Mouse (Mus musculus): Measurements from ENCODE around the gene Tgfbi. TPM values are rescaled to one million over a fixed set of nuclear protein-coding genes. Genes with fewer than 3 reads are reported as not detected.
A peak's percentile ranks its signal among the peaks of the same experiment; 100 is the strongest.

Gene Tgfbi
- polyA plus RNA-seq, 1 experiment: 42.4 TPM

DNA sequence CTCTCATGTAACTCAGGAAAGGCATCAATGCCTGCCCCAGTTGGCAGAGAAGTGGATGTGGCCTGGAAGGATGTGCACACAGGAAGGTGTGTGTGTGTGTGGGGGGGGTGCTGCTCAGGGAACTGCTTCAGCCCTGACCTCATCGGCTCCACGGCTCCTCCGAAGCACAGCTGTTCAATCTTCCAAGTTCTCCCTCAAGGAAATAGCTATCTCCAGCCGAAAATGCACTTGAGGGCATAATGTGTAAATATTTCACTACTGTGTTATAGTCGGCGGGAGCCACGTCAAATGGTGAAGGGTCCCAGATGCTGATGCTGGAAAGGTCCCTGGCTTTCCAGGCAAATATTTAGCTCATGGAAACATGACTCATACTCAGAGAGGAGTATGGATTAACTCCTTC, 25.6 kb downstream of the Tgfbi start:
- DNase-seq (ENCODE audit: low read depth): no peak

DNA sequence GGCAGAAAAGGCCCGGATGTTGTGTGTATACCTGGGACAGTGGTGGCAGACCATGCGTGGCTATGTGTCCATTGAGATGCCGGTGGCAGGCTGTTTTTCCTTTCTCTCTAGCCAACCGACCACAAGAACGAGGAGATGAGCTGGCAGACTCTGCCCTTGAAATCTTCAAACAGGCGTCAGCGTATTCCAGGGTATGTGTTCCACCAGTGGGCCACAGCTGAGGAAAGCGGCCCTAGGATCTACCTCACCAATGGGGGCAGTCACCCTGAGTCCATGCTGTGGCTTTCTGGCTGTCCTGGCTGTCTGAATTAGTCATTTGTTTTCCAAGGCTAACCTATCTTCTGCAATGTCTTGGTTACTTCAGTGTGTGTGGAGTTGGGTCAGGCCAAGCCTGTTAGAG, 27.7 kb downstream of the Tgfbi start:
- DNase-seq (ENCODE audit: low read depth): no peak

DNA sequence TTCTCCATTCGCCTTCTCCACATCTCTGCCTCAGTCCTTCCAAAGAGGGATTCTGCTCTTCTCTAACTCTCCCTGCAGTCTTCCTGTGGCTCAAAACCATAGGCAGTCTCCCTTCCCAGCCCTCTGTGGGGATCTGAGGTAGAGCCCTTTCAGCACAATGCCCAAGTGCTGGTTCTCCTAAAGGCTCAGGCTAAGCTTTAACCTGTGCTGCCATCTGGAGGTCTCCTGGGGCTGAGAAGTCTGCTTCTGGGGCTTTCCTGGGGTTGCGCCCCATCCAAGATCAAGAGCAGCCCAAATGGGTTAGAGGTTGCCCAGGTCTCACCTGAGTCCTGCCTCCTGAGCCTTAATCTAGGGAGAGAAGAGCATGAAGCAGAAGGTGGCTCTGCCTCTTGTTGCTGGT, 32.4 kb downstream of the Tgfbi start:
- DNase-seq (ENCODE audit: low read depth): no peak

DNA sequence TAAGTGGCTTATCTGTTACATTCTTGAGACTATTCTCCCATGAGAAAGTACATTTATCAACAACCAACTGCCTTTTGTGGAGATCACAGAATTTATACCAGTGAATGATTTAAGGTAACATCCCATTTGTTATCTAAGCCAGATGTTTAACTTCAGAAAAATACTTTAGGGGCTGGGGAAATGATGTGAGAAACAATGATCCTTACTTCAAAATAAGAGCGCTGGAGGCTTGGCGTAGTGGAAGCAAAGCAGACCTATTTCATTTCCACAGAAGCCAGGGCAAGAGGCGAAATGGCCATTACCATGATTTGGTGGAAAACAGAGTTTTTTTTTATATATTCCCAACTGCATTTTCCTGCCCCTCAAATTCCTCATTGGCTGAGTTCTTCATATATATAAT, 34.7 kb downstream of the Tgfbi start:
- DNase-seq (ENCODE audit: low read depth): no peak

DNA sequence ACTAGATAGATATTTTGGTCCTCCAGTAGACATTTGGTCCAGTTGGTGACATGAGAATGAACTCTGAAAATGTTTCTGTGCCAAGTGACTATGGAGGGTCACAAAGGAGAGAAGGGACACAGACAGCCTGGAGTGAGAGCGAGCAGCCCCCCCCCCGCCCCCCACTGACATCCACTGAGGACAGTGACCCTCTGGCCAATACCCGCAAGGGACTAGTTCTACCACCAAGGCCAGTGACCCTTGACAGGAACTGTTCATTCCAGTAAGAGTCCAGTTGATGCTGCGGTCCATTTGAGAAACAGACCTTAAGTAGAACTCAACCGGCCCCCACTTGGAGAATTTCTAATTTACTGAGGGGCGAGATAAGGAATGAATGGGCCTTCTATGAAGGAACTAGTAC, 36.4 kb downstream of the Tgfbi start:
- DNase-seq (ENCODE audit: low read depth): no peak

DNA sequence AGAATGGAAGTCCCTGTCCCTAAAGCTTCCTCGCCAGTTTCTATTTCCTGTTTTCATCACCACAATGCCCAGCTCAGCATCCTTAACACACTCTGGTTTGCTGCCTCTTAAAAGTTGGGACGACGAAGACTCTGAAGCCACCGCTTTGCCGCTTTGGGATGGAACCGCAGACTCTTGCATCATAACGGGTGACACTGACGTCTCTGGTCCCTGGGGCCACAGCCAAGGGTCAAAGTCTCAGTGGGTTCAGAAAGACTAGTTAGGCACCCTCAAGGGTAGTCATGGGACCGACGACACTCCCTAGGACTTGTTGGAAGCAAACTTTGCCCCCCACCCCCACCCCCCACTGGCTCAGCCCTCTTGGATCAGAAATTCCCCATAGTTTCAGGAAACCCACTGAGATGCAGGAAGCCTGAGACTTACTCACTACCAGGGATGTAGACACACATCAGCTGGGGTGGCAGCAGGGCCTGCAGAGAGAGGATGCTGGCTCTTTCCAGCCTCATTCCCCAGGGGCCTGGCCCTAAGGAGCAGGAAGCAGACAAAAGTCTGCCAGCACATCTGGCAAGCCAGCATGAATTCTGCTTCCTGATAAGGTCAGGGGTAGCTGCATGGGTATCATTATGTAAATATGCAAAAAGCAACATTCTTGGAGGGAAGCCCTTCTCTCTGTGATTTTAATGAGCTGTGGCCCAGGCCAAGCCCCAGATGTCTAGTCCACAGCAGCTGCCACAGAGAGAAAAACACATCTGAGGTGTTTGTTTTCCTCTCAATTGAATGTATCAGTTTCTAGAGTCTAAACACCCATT, 38.5 kb downstream of the Tgfbi start:
- no peak for DNase-seq (ENCODE audit: low read depth)

DNA sequence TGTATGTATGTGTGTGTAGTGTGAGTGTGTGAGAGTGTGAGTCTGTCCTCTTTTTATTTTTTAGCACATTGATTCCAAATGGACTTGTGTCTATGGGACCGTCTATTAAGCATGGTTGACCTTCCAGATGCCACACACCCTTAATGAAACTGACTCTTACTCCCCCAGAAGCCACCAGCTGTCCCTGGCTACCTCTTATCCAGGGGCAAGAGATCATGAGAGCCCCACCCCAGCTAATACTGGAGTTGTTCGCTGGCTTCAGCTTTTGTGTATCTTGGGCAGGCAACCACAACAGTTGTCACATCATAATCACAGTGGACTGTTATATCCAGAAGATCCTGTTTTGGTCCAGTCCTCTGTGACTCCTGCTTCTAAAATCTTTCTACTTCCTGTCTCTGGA, 40.7 kb downstream of the Tgfbi start:
- DNase-seq (ENCODE audit: low read depth): no peak

DNA sequence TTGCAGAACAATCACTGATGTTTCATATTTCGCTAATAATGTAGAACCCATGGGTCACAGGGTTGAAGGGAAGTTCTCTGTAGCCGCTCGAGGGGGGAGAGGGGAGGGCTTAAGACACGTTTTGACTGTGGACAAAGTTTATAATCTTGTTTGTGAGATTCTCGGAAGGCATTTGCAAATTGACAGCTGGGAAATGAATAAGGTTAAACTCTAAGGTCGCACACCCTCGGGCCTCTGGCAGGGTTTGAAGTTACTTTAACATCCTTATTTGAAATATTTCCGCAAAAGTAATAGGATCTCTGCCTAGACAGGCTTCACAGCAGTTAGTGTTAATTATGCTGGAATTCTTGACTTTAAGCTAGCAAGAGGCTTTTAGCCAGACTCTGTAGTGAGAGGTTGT, 43.1 kb downstream of the Tgfbi start:
- DNase-seq (ENCODE audit: low read depth): no peak

DNA sequence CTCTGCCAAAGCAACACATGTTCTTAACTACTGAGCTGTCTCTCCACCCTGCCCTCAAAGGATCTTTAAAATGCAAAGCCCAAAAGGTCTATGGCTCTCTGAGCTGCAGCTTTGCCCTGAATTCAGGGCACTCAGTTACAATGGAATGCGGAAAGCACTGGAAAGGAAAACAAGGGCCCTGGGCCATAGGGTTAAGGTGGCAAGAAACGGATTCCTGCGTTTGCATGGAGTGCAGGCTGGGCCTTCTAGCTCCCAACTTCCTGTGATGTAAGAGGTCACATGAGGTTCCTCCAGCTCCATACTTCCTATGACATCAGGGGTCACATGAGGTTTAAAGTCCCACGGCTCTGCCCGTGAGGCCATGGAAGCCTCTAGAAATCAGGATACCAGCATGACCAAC, 44.9 kb downstream of the Tgfbi start:
- DNase-seq (ENCODE audit: low read depth): no peak

DNA sequence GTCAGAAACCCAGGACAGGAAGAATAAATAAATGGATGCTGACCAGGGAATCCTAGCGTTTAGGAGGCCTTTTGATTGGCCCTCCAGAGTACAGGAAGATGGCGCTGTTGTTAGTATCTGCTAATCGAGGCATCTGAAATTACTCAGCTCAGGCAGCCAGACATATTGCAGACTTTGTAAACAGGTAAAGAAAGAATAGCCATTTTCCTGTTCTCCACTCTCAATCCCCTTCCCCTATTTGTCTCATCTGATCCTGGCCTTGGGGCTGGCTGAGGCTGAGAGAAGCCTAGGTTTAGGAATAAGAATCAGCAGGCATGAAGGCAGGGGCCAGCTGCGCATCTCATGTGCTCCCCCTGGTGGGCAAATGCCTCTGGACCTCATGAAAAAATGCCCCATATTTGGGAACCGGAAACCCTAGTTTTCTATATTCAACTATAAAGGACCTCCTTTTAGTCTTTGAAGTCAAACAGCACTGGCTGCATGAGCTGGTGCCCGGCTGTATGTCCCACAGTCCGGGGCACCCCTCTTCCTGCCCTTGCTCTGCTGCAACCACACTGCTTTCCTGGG, 48.7 kb downstream of the Tgfbi start:
- no peak for DNase-seq (ENCODE audit: low read depth)

DNA sequence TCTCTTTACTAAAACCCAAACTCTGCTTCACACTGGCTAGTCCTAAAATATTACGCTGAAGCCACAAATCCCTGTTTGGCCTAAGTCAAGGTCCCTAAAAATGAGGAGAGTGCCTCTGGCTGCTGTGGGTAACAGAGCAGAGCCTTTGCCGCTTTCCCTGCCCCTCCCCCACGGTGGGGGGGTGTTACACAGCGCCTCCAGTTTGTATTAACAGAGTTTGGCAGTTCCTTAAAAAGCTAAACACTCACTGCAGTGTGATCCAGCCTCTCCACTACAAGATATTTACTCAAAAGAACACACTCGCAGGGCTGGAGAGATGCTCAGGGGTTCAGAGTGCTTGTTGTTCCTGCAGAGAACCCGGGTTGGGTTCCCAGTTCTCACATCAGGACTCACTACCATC, 49.6 kb downstream of the Tgfbi start:
- no peak for DNase-seq (ENCODE audit: low read depth)

DNA sequence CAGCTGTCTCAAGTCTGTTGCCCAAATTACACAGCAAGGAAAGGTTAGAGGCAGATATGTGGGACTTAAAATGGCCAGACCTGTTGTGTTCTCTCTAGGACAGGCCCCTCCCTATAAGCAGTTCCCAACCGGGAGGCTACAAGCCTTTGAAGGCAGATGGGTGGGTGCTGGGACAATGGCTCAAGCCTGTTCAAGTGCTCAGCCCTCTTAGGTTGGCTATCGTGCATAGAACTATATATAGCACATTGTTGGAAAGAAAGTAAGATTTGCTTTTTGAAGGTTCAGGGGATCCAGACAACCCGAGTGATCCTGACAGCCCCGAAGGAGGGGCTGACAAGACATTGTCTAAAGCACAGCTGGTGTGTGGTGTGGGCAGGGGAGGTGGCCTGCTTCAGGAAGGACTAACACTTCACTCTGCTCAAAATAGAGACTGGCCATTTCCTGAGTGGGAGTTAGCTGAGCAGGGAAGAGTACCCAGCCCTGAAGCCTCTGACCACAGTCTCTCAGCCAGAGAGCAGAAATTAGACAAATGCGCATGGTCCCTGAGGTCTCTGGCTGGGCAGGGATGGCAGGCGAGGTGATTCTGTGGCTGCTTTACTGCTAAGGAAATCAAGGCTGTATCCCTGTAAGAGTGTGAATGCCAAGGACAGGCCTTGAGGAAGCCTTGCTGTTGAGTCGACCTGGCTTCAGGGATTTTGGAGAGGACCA, 52.7 kb downstream of the Tgfbi start:
- DNase-seq (ENCODE audit: low read depth): no peak

DNA sequence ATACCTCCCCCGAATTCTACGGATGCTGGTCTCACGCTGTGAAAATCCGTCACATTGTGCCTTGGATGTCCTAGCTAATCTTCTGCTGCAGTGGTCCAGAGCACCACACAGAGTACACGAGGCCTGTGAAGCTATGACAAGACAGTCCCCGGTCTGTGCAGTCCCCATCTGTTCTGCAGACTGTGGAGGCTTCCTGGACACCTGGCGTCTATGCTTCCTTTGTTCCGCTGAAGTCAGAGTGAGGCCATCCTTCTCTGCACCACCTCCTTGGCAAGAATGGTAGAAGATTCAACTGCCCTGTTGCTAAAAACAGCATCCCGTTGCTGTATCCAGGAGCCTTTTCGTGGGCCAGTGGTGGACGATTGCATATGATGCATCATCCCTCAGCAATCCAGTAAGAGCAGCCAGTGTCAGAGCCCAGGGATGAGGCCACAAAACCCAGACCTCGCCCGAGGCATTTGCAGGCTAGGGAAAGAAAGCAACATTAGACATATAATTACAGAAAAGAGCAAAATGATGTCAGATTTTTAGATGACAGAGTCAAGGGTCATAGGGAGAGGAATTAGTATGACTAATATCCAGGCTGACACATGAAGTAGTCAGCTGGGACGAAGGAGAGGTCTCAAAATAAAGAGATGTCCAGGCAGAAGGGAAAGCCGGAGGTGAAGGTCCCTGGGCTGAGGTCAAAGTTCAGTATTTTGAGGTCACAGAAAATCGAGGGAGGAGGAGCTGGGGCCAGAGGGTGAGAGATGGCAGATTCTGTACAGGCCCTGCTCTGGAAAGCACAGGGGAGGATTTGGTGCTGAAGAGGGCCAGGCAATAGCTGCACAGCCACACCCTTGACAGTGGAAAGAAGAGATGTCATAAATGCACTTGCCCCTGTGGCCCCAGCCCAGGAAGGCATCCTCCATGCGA, 55.2 kb downstream of the Tgfbi start:
- DNase-seq (ENCODE audit: low read depth): no peak

DNA sequence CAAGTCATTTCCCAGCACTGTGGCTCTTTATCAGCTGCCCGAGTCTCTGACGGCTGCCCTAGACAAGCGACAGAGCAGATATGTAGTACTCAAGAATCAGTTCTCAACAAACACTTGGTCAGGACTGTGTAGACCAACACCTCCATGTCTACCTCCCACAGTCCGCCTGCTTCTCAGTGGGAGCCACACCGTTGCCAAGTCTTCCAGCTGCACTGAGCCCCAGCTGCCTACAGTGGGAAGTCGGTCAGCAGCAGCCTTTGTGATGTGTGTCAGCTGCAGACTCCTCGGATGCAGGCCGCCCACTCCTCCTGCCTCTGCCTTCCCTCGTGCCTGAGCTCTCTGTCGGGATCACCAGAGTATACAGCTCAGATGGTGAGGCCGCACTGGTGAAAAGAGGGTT, 61.9 kb downstream of the Tgfbi start:
- DNase-seq (ENCODE audit: low read depth): no peak

DNA sequence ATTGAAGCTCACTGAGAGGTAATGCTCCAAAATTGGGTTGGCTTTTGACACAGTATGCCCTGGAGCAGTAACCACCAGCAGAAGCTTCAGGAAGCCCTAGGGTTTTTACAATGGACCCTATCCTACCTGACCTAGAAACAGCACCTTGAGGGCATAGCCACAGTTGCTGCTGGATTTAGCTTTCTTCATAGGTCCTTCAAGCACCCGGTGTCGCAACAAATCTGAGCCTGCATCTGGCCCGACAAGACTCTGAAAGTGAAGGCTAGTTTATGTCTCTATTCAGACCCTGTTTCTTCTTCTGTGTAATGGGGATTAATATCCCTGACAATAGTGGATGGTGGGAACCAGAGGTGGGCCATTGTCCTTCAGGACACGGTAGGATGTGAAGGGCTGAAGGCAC, 68.4 kb downstream of the Tgfbi start:
- no peak for DNase-seq (ENCODE audit: low read depth)

DNA sequence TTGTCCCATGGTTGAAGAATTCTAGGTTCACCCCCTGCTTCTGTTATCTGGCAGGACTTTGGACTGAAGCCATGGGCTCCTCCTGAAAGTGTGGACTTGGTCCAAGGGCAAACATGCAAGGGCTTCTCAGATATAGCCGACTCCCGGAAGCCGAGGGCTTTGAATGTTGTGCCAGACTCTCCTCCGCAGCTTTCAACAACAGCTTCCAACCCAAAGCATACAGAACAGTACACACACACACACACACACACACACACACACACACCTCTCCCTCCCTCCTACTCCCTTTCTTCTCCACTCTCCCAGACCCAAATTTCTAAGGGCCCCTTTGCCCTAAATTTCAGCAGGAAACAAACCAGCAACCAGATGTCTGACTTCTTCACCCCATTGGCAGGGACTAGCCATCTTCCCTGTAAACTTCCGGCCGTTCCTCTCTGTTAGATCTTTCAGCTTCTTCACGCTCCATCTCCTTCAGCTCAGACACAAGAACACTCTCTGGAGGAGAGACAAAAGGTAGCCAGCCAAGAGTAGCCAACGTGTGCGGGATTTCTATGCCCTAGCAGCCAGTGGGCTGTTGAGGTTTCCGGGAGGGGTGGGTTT, 69.0 kb downstream of the Tgfbi start:
- no peak for DNase-seq (ENCODE audit: low read depth)

DNA sequence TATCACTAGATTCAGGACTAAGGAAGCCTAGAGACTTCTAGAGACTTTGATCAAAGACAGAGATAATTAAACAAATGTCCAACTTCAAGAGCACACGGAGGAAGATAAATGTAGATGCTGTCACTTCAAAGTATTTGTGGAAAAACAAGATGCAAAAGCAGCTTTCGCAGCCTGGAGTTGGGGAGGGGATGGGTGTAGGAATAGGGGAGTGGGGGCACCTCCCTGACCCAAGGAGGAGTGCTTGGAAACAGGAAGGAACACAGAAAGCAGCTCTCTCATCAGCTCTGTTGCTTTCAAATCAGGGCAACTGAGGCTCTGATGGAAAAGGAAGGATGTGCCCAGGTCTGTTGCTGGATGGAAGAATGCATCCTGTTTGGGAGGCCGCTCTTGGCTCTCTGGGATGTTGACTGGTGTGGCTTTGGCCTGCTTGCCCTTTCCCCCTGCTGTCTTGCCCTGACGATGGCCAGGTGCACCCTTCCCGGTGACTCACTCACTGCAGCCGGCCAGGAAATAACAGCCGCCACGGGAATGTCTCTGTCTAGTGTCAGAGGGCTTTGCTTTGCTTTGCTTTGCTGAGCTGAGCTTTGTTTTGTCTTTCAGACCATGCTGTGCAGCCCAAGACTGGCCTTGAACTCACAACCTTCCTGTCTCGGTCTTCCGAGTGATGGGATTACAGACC, 69.6 kb downstream of the Tgfbi start:
- no peak for DNase-seq (ENCODE audit: low read depth)

DNA sequence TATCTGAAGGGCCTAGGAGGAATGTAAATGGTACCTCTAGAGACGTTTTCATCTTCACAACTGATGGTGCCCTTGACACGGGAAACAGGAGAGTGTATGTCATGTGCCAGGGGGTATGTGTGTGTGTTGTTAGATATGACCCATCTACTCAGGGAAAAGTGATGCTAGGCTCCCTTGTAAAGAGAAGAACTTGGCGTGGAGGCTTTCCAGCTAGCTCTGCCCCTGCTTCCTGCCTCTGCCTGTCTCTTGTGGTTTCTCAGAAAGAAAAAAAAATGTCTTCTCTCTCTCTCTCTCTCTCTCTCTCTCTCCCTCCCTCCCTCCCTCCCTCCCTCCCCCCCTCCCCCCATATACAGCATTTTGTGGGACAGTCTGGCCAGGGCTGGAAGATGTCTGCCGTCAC, 72.6 kb downstream of the Tgfbi start:
- no peak for DNase-seq (ENCODE audit: low read depth)

DNA sequence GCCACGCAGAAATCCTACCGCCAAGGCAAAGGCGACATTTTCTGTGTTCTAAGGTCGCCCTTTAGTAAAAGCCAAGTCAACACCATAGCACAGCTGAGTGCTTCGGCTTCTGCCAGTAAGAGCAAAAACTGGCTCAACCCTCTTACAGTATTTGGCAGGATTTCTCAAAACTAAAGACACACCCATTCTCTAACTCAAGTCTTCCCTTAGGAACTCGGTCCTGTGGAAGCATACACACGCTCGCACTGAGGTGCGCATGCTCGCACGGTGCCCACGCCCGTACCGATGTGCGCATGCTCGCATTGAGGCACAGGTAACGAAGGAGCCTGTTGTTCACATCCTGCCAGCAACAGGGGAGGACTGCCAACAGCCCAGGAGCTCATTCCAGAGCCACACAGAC, 73.0 kb downstream of the Tgfbi start:
- DNase-seq (ENCODE audit: low read depth): peak; percentile 66

DNA sequence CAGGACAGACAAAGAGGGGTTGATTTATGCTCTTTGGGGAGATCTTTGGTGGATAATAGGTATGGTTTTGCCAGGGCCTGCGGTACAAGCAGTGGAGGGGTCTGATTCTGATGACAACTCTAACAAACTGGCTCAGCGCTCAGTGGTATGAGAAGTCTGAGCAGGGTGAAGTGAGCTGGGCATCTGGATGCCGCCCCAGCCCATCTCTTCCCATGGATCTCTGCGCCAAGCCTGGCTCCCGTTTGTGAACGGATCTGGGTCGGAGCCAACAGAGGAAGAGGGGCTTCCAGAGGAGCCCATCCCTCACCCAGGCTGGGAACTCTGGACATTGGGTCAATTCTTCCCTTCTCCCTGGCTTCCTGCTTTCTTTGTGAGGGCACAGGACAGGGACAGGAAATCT, 74.0 kb downstream of the Tgfbi start:
- DNase-seq (ENCODE audit: low read depth): no peak
